Mouse (Mus musculus) limb, embryonic 10.5 days (tissue): ENCODE results near the gene Micu1. TPM values are rescaled to one million over a fixed set of nuclear protein-coding genes. Genes with fewer than 3 reads are reported as not detected.

Experiments
- DNase-seq: peaks from one replicate; pipeline ENCODE4 v3.0.0-alpha.2; 2017; ENCODE audit warnings: low spot score
- H3K27ac ChIP-seq: fragments of 300-500 bp; sonication (generic); 2 replicates; pipeline ENCODE4 v1.5.1; 2016; ENCODE audit warnings: mild to moderate bottlenecking
- H3K27me3 ChIP-seq: fragments of 300-500 bp; sonication (generic); 2 replicates; pipeline ENCODE4 v1.6.1; 2016; ENCODE audit warnings: low read depth, mild to moderate bottlenecking; ENCODE audit not compliant: poor library complexity, severe bottlenecking
- H3K36me3 ChIP-seq: fragments of 300-500 bp; sonication (generic); 2 replicates; pipeline ENCODE4 v1.6.1; 2016; ENCODE audit warnings: mild to moderate bottlenecking, moderate library complexity
- H3K4me1 ChIP-seq: fragments of 300-500 bp; sonication (generic); 2 replicates; pipeline ENCODE4 v1.6.1; 2016
- H3K4me3 ChIP-seq: fragments of 300-500 bp; sonication (generic); 2 replicates; pipeline ENCODE4 v1.5.1; 2016; ENCODE audit warnings: mild to moderate bottlenecking, moderate library complexity
- H3K9me3 ChIP-seq: fragments of 300-500 bp; sonication (generic); replicated peaks from 2 replicates; pipeline ENCODE4 v1.6.1; 2016; ENCODE audit warnings: mild to moderate bottlenecking
- WGBS: fragments of 180-500 bp; shearing (Covaris S2); methylation state at CpG from one replicate; pipeline ENCODE4 v1.1.7; 2016; 5-methylcytosine and 5-hydroxymethylcytosine counted together
- polyA plus RNA-seq: library from polyadenylated mRNA; unstranded; fragments of >200 nt; fragmentation: Nextera tagmentation; extraction: Ambion mirVana; gene quantifications from 2 replicates; pipeline ENCODE4 v1.2.1, GENCODE M21; 2016

The Micu1 gene
- polyA plus RNA-seq, 1 experiment from 2014 or later, result 52.4 TPM

GRCm38 (mm10) chr10:59889953-59890751 is 187.9 kb downstream of the Micu1 start:
- Histone ChIP-seq H3K36me3 (peaks cover 71% of the 10 kb centered on the region), H3K27me3 (no peaks in the 10 kb centered on the region)
- WGBS, result 88% methylated on average over 15 of the region's 15 CpGs

GRCm38 (mm10) chr10:59892977-59893376 is 190.7 kb downstream of the Micu1 start:
- Histone ChIP-seq H3K27ac (peak overlapping the region; percentile 9; the same call in 1 of the 2 replicates), H3K4me1 (peaks cover 23% of the 10 kb centered on the region), H3K27me3 (no peaks in the 10 kb centered on the region), H3K4me3 (no peak overlapping the region), H3K9me3 (no peaks in the 10 kb centered on the region), H3K36me3 (peaks cover 84% of the 10 kb centered on the region)
- WGBS, result 58% methylated on average over 6 of the region's 6 CpGs
- peak; percentile 76 for DNase-seq

More at GRCm38 (mm10) chr10:59889953-59890751, 187.9 kb downstream of the Micu1 start:
- peak overlapping the region; percentile 58; the same call in 1 of the 2 replicates for H3K27ac ChIP-seq
- no peak for DNase-seq
- H3K4me1 ChIP-seq, result peaks cover 7% of the 10 kb centered on the region
- no peaks in the 10 kb centered on the region for H3K9me3 ChIP-seq
- no peak overlapping the region for H3K4me3 ChIP-seq

GRCm38 (mm10) chr10:59894251-59895160 is 192.2 kb downstream of the Micu1 start:
- H3K9me3 ChIP-seq, result no peaks in the 10 kb centered on the region
- H3K4me1 ChIP-seq, result peaks cover 38% of the 10 kb centered on the region
- 83% methylated on average over 25 of the region's 25 CpGs for WGBS
- no peaks in the 10 kb centered on the region for H3K27me3 ChIP-seq
- peak overlapping the region; percentile 28; the same call in 1 of the 2 replicates for H3K27ac ChIP-seq
- peak; percentile 93 for DNase-seq
- H3K36me3 ChIP-seq, result peaks cover 86% of the 10 kb centered on the region
- H3K4me3 ChIP-seq, result no peak overlapping the region

GRCm38 (mm10) chr10:59895460-59896186 is 193.3 kb downstream of the Micu1 start:
- no peaks in the 10 kb centered on the region for H3K9me3 ChIP-seq
- peaks cover 77% of the 10 kb centered on the region for H3K36me3 ChIP-seq
- H3K4me3 ChIP-seq, result no peak overlapping the region
- peaks cover 46% of the 10 kb centered on the region for H3K4me1 ChIP-seq
- H3K27ac ChIP-seq, result peak overlapping the region; percentile 32; the same call in 1 of the 2 replicates
- WGBS, result 96% methylated on average over 17 of the region's 17 CpGs
- H3K27me3 ChIP-seq, result no peaks in the 10 kb centered on the region
- no peak for DNase-seq

- no peak for DNase-seq
- peaks cover 52% of the 10 kb centered on the region for H3K4me1 ChIP-seq
- H3K27me3 ChIP-seq, result no peaks in the 10 kb centered on the region
- peak overlapping the region; percentile 32; the same call in 1 of the 2 replicates for H3K27ac ChIP-seq
- 96% methylated on average over 4 of the region's 4 CpGs for WGBS
- peaks cover 71% of the 10 kb centered on the region for H3K36me3 ChIP-seq
- H3K9me3 ChIP-seq, result no peaks in the 10 kb centered on the region
- H3K4me3 ChIP-seq, result no peak overlapping the region
Observed at GRCm38 (mm10) chr10:59896211-59896610, 193.9 kb downstream of the Micu1 start.

GRCm38 (mm10) chr10:59896911-59897331 is 194.6 kb downstream of the Micu1 start:
- DNase-seq, result no peak
- peaks cover 64% of the 10 kb centered on the region for H3K36me3 ChIP-seq
- no peaks in the 10 kb centered on the region for H3K27me3 ChIP-seq
- WGBS, result 83% methylated on average over 3 of the region's 3 CpGs
- H3K27ac ChIP-seq, result peak overlapping the region; percentile 32
- H3K4me1 ChIP-seq, result peaks cover 59% of the 10 kb centered on the region
- no peaks in the 10 kb centered on the region for H3K9me3 ChIP-seq
- no peak overlapping the region for H3K4me3 ChIP-seq

GRCm38 (mm10) chr10:59897511-59897910 is 195.2 kb downstream of the Micu1 start:
- H3K36me3 ChIP-seq, result peaks cover 58% of the 10 kb centered on the region
- WGBS, result 60% methylated on average over 5 of the region's 5 CpGs
- H3K27ac ChIP-seq, result peak overlapping the region; percentile 32
- no peak overlapping the region for H3K4me3 ChIP-seq
- no peaks in the 10 kb centered on the region for H3K27me3 ChIP-seq
- H3K9me3 ChIP-seq, result no peaks in the 10 kb centered on the region
- peaks cover 65% of the 10 kb centered on the region for H3K4me1 ChIP-seq
- DNase-seq, result no peak

GRCm38 (mm10) chr10:59898180-59898778 is 196.0 kb downstream of the Micu1 start:
- peaks cover 52% of the 10 kb centered on the region for H3K36me3 ChIP-seq
- no peaks in the 10 kb centered on the region for H3K9me3 ChIP-seq
- WGBS, result 79% methylated on average over 9 of the region's 9 CpGs
- no peak for DNase-seq
- no peaks in the 10 kb centered on the region for H3K27me3 ChIP-seq
- no peak overlapping the region for H3K4me3 ChIP-seq
- H3K27ac ChIP-seq, result peak overlapping the region; percentile 87
- peaks cover 73% of the 10 kb centered on the region for H3K4me1 ChIP-seq

GRCm38 (mm10) chr10:59898935-59899334 is 196.7 kb downstream of the Micu1 start:
- Histone ChIP-seq H3K27ac (peak overlapping the region; percentile 87), H3K4me1 (peaks cover 79% of the 10 kb centered on the region), H3K36me3 (peaks cover 46% of the 10 kb centered on the region), H3K4me3 (peak overlapping the region; percentile 27; the same call in 1 of the 2 replicates), H3K27me3 (no peaks in the 10 kb centered on the region), H3K9me3 (no peaks in the 10 kb centered on the region)
- DNase-seq, result no peak
- WGBS, result 49% methylated on average over 2 of the region's 2 CpGs

- Histone ChIP-seq H3K27me3 (no peaks in the 10 kb centered on the region), H3K4me3 (peak overlapping the region; percentile 27), H3K9me3 (no peaks in the 10 kb centered on the region), H3K36me3 (peaks cover 39% of the 10 kb centered on the region), H3K4me1 (peaks cover 80% of the 10 kb centered on the region), H3K27ac (peak overlapping the region; percentile 87)
- WGBS, result 9% methylated on average over 21 of the region's 21 CpGs
- peak; percentile 85 for DNase-seq
Observed at GRCm38 (mm10) chr10:59899341-59900173, 197.3 kb downstream of the Micu1 start.

GRCm38 (mm10) chr10:59900174-59900435 is 197.8 kb downstream of the Micu1 start:
- Histone ChIP-seq H3K27ac (peak overlapping the region; percentile 87), H3K36me3 (peaks cover 34% of the 10 kb centered on the region), H3K9me3 (no peaks in the 10 kb centered on the region), H3K4me1 (peaks cover 76% of the 10 kb centered on the region), H3K27me3 (no peaks in the 10 kb centered on the region), H3K4me3 (peak overlapping the region; percentile 27)
- 52% methylated on average over 4 of the region's 4 CpGs for WGBS
- no peak for DNase-seq
